Mouse (Mus musculus) left cerebral cortex, postnatal 25 days (tissue): ENCODE data around the gene Atp2b2. TPM values are rescaled to one million over a fixed set of nuclear protein-coding genes. Genes with fewer than 3 reads are reported as not detected.

Source experiments
- DNase-seq, 2 experiments: peaks; one replicate each; pipeline ENCODE4 v3.0.0; 2022; ENCODE audit warnings: low spot score in 2 of 2, mixed read lengths in 1 of 2
- intact Hi-C: fragments of 180-260 bp; cut with DNase I; formaldehyde crosslinking; loops from one replicate; pipeline ENCODE4 v1.15.1; 2025
- microRNA-seq, 2 experiments: library from miRNA; unstranded; fragments of <30 nt; microRNA quantifications; one replicate each; pipeline ENCODE4 v1.2.0; 2022
- total RNA-seq, 2 experiments: library from RNA; stranded (reverse); gene quantifications; 2 replicates each; pipeline ENCODE4 v1.2.3; 2021

Atp2b2 gene
- total RNA-seq, 2 experiments from 2014 or later, result 695 to 754 TPM

- peak; percentile 96 to 99 for DNase-seq
- intact Hi-C loops, result loop anchor here (1.0 kb wide), 1 partner anchor 58 kb away; the partner anchor contains the start of gene Irak2
Measured at GRCm38 (mm10) chr6:113696582-113697221, 345.7 kb downstream of the Atp2b2 start, which contains the start of gene Tatdn2. Gene Tatdn2, plus strand, starts transcription at chr6:113697050.

GRCm38 (mm10) chr6:113695766-113696355, 346.6 kb downstream of the Atp2b2 start:
- intact Hi-C loops, result loop anchor here (1.0 kb wide), 1 partner anchor 58 kb away; the partner anchor contains the start of gene Irak2
- DNase-seq, result no peak

DNA sequence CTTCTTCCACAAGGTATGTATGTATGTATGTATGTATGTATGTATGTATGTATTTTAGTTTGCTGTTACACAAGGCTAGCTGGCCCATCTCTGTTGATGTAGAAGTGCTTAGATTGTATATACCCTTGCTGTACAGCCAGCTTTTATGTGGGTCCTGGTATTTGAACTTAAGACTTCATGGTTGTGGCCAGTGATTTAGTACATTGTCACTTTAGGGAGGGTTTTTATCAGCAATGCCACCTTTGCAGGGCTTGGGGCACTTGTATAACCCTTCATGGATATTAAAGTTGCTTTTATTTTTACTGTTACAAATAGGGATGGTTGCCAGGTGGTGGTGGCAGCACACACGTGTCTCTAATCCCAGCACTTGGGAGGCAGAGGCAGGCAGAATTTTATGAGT, 347.2 kb downstream of the Atp2b2 start:
- intact Hi-C loops, result no loop called here
- DNase-seq, result no peak

Small RNA genes lying within 50 kb of the gene (microRNA-seq; reads per million reads assigned to microRNA genes)
- gene Mir7042, result 1.5 to 3.0 reads per million in 2 experiments

Other genes starting within 250 kb of the Atp2b2 start
- 10 to 100 TPM; 85.9 to 93.8 TPM for gene Slc6a11, start 88.6 kb upstream of the Atp2b2 start, total RNA-seq
- gene Slc6a1, start 240.0 kb upstream of the Atp2b2 start, total RNA-seq, result 100 to 1,000 TPM; 303 to 326 TPM